Mouse (Mus musculus) lung, embryonic 14.5 days (tissue): ENCODE data around the gene Mrpl24. TPM values are rescaled to one million over a fixed set of nuclear protein-coding genes. Genes with fewer than 3 reads are reported as not detected.
A peak's percentile ranks its signal among the peaks of the same experiment; 100 is the strongest.

Source experiments
- ATAC-seq: fragments of 200-750 bp; cut with Nextera tagmentation; 2 replicates; pipeline ENCODE4 v1.8.0; 2017; ENCODE audit warnings: mild to moderate bottlenecking, moderate TSS enrichment, moderate library complexity; ENCODE audit not compliant: insufficient read depth
- DNase-seq: peaks from one replicate; pipeline ENCODE4 v3.0.0-alpha.2; 2015
- H3K27ac ChIP-seq: fragments of 300-500 bp; sonication (generic); 2 replicates; pipeline ENCODE4 v1.5.1; 2014; ENCODE audit warnings: low read depth, mild to moderate bottlenecking, moderate library complexity
- H3K27me3 ChIP-seq: fragments of 300-500 bp; sonication (generic); 2 replicates; pipeline ENCODE4 v1.6.1; 2014; ENCODE audit warnings: low read length, control low read depth; ENCODE audit not compliant: insufficient read depth
- H3K36me3 ChIP-seq: fragments of 300-500 bp; sonication (generic); 2 replicates; pipeline ENCODE4 v1.6.1; 2014; ENCODE audit warnings: control low read depth; ENCODE audit not compliant: insufficient read depth
- H3K4me1 ChIP-seq: fragments of 300-500 bp; sonication (generic); 2 replicates; pipeline ENCODE4 v1.6.1; 2014; ENCODE audit warnings: antibody characterized with exemption, control low read depth; ENCODE audit not compliant: insufficient read depth
- H3K4me2 ChIP-seq: fragments of 300-500 bp; sonication (generic); 2 replicates; pipeline ENCODE4 v1.6.1; 2014; ENCODE audit warnings: mild to moderate bottlenecking
- H3K4me3 ChIP-seq: fragments of 300-500 bp; sonication (generic); 2 replicates; pipeline ENCODE4 v1.5.1; 2014; ENCODE audit warnings: low read depth, low read length
- H3K9ac ChIP-seq: fragments of 300-500 bp; sonication (generic); 2 replicates; pipeline ENCODE4 v1.6.1; 2014
- H3K9me3 ChIP-seq: fragments of 300-500 bp; sonication (generic); 2 replicates; pipeline ENCODE4 v1.6.1; 2016; ENCODE audit warnings: low read depth, low read length, control low read depth
- CTCF ChIP-seq: IDR thresholded peaks from 2 replicates; pipeline ENCODE4 v1.5.1; 2016; ENCODE audit warnings: antibody characterized with exemption, low read depth
- WGBS: fragments of 180-500 bp; shearing (Covaris S2); extraction: QIAGEN DNeasy Blood & Tissue Kit; methylation state at CpG from one replicate; pipeline ENCODE4 v1.1.7; 2014; 5-methylcytosine and 5-hydroxymethylcytosine counted together
- polyA plus RNA-seq: library from polyadenylated mRNA; unstranded; fragments of >200 nt; fragmentation: Nextera tagmentation; extraction: Ambion mirVana; gene quantifications from 2 replicates; pipeline ENCODE4 v1.2.1, GENCODE M21; 2014

Gene Mrpl24
- polyA plus RNA-seq, 1 experiment from 2014 or later, result 65.5 TPM

- no peak overlapping the region for H3K9ac ChIP-seq
- no peak for DNase-seq
- no peak for ATAC-seq
- H3K9me3 ChIP-seq, result no peaks in the 10 kb centered on the region
- H3K4me3 ChIP-seq, result no peak overlapping the region
- H3K36me3 ChIP-seq, result no peaks in the 10 kb centered on the region
- no peaks in the 10 kb centered on the region for H3K27me3 ChIP-seq
- WGBS, result 7% methylated on average over 1 of the region's 1 CpGs
- H3K27ac ChIP-seq, result no peak overlapping the region
- H3K4me2 ChIP-seq, result no peak overlapping the region
- no peak for TF ChIP-seq CTCF
- H3K4me1 ChIP-seq, result peaks cover 7% of the 10 kb centered on the region
Measured at GRCm38 (mm10) chr3:87958056-87958455, 38.8 kb downstream of the Mrpl24 start.

GRCm38 (mm10) chr3:87958476-87958875 is 39.2 kb downstream of the Mrpl24 start:
- Histone ChIP-seq H3K27ac (no peak overlapping the region), H3K27me3 (no peaks in the 10 kb centered on the region), H3K9ac (no peak overlapping the region), H3K4me3 (no peak overlapping the region), H3K36me3 (no peaks in the 10 kb centered on the region), H3K9me3 (no peaks in the 10 kb centered on the region), H3K4me2 (no peak overlapping the region), H3K4me1 (peaks cover 7% of the 10 kb centered on the region)
- no peak for TF ChIP-seq CTCF
- 20% methylated on average over 4 of the region's 4 CpGs for WGBS
- ATAC-seq (no peak), DNase-seq (no peak)

GRCm38 (mm10) chr3:87958967-87959366 is 39.7 kb downstream of the Mrpl24 start:
- Histone ChIP-seq H3K4me2 (no peak overlapping the region), H3K27ac (no peak overlapping the region), H3K27me3 (no peaks in the 10 kb centered on the region), H3K9ac (no peak overlapping the region), H3K4me3 (no peak overlapping the region), H3K4me1 (peaks cover 7% of the 10 kb centered on the region), H3K9me3 (no peaks in the 10 kb centered on the region), H3K36me3 (no peaks in the 10 kb centered on the region)
- ATAC-seq (no peak), DNase-seq (no peak)
- WGBS, result 28% methylated on average over 1 of the region's 1 CpGs
- no peak for TF ChIP-seq CTCF

- no peak for ATAC-seq
Measured at GRCm38 (mm10) chr3:87959371-87959770, 40.1 kb downstream of the Mrpl24 start.

GRCm38 (mm10) chr3:87960191-87960585 is 40.9 kb downstream of the Mrpl24 start:
- peak overlapping the region; percentile 92 for H3K27ac ChIP-seq
- peak overlapping the region; percentile 41 for H3K4me3 ChIP-seq
- no peaks in the 10 kb centered on the region for H3K9me3 ChIP-seq
- WGBS, result 5% methylated on average over 10 of the region's 10 CpGs
- peaks cover 7% of the 10 kb centered on the region for H3K4me1 ChIP-seq
- no peaks in the 10 kb centered on the region for H3K27me3 ChIP-seq
- no peaks in the 10 kb centered on the region for H3K36me3 ChIP-seq
- TF ChIP-seq CTCF, result no peak
- peak overlapping the region; percentile 62 for H3K9ac ChIP-seq
- no peak for DNase-seq
- no peak for ATAC-seq
- peak overlapping the region; percentile 68 for H3K4me2 ChIP-seq

More at GRCm38 (mm10) chr3:87959371-87959770, 40.1 kb downstream of the Mrpl24 start:
- no peak for DNase-seq
- Histone ChIP-seq H3K4me2 (no peak overlapping the region), H3K9me3 (no peaks in the 10 kb centered on the region), H3K27me3 (no peaks in the 10 kb centered on the region), H3K36me3 (no peaks in the 10 kb centered on the region), H3K9ac (no peak overlapping the region), H3K4me1 (peaks cover 7% of the 10 kb centered on the region), H3K4me3 (no peak overlapping the region), H3K27ac (peak overlapping the region; percentile 92; the same call in 1 of the 2 replicates)
- 65% methylated on average over 7 of the region's 7 CpGs for WGBS
- no peak for TF ChIP-seq CTCF

GRCm38 (mm10) chr3:87960586-87961191 is 41.4 kb downstream of the Mrpl24 start:
- peak; percentile 97 for TF ChIP-seq CTCF
- Histone ChIP-seq H3K9ac (peak overlapping the region; percentile 62), H3K4me1 (peaks cover 7% of the 10 kb centered on the region), H3K27ac (peak overlapping the region; percentile 92), H3K36me3 (no peaks in the 10 kb centered on the region), H3K4me3 (peak overlapping the region; percentile 41), H3K9me3 (no peaks in the 10 kb centered on the region), H3K27me3 (no peaks in the 10 kb centered on the region), H3K4me2 (peak overlapping the region; percentile 68)
- peak; percentile 99 for DNase-seq
- under 1% methylated on average over 27 of the region's 27 CpGs for WGBS
- ATAC-seq, result peak; percentile 99

- no peaks in the 10 kb centered on the region for H3K9me3 ChIP-seq
- peaks cover 7% of the 10 kb centered on the region; the same call in 1 of the 2 replicates for H3K36me3 ChIP-seq
- peak; percentile 77 for TF ChIP-seq CTCF
- under 1% methylated on average over 21 of the region's 21 CpGs for WGBS
- H3K4me2 ChIP-seq, result peak overlapping the region; percentile 96
- H3K4me3 ChIP-seq, result peak overlapping the region; percentile 66
- peak; percentile 15 for ATAC-seq
- H3K27ac ChIP-seq, result peak overlapping the region; percentile 84
- peak; percentile 93 for DNase-seq
- H3K27me3 ChIP-seq, result no peaks in the 10 kb centered on the region
- H3K9ac ChIP-seq, result peak overlapping the region; percentile 73
- peaks cover 34% of the 10 kb centered on the region for H3K4me1 ChIP-seq
Measured at GRCm38 (mm10) chr3:87970184-87970938, 51.1 kb downstream of the Mrpl24 start.
